Mouse (Mus musculus) limb, embryonic 13.5 days (tissue): Measurements from ENCODE around the gene Nlrp6. TPM values are rescaled to one million over a fixed set of nuclear protein-coding genes. Genes with fewer than 3 reads are reported as not detected.

Experiments used
- ATAC-seq: fragments of 200-750 bp; cut with Nextera tagmentation; 2 replicates; pipeline ENCODE4 v1.8.0; 2017; ENCODE audit warnings: low read depth, moderate number of reproducible peaks, moderate TSS enrichment; ENCODE audit not compliant: low FRiP score
- H3K27ac ChIP-seq: fragments of 300-500 bp; sonication (generic); 2 replicates; pipeline ENCODE4 v1.5.1; 2015; ENCODE audit warnings: inconsistent platforms, mild to moderate bottlenecking, moderate library complexity
- H3K27me3 ChIP-seq: fragments of 300-500 bp; sonication (generic); 2 replicates; pipeline ENCODE4 v1.6.1; 2015; ENCODE audit warnings: mild to moderate bottlenecking, inconsistent platforms
- H3K36me3 ChIP-seq: fragments of 300-500 bp; sonication (generic); 2 replicates; pipeline ENCODE4 v1.6.1; 2015; ENCODE audit warnings: inconsistent platforms, mild to moderate bottlenecking, moderate library complexity
- H3K4me1 ChIP-seq: fragments of 300-500 bp; sonication (generic); 2 replicates; pipeline ENCODE4 v1.6.1; 2015; ENCODE audit warnings: inconsistent platforms
- H3K4me2 ChIP-seq: fragments of 300-500 bp; sonication (generic); replicated peaks from 2 replicates; pipeline ENCODE4 v1.6.1; 2015; ENCODE audit warnings: inconsistent platforms, mild to moderate bottlenecking, moderate library complexity
- H3K4me3 ChIP-seq: fragments of 300-500 bp; sonication (generic); 2 replicates; pipeline ENCODE4 v1.5.1; 2015; ENCODE audit warnings: moderate library complexity, mild to moderate bottlenecking, inconsistent platforms
- H3K9ac ChIP-seq: fragments of 300-500 bp; sonication (generic); 2 replicates; pipeline ENCODE4 v1.6.1; 2015; ENCODE audit warnings: mild to moderate bottlenecking, inconsistent platforms
- H3K9me3 ChIP-seq: fragments of 300-500 bp; sonication (generic); 2 replicates; pipeline ENCODE4 v1.6.1; 2016; ENCODE audit warnings: inconsistent platforms
- WGBS: fragments of 180-500 bp; shearing (Covaris S2); methylation state at CpG from one replicate; pipeline ENCODE4 v1.1.7; 2015; 5-methylcytosine and 5-hydroxymethylcytosine counted together
- polyA plus RNA-seq: library from polyadenylated mRNA; unstranded; fragments of >200 nt; fragmentation: Nextera tagmentation; extraction: Ambion mirVana; gene quantifications from 2 replicates; pipeline ENCODE4 v1.2.1, GENCODE M21; 2015

The Nlrp6 gene
- polyA plus RNA-seq, 1 experiment from 2014 or later = 0.06 TPM

DNA sequence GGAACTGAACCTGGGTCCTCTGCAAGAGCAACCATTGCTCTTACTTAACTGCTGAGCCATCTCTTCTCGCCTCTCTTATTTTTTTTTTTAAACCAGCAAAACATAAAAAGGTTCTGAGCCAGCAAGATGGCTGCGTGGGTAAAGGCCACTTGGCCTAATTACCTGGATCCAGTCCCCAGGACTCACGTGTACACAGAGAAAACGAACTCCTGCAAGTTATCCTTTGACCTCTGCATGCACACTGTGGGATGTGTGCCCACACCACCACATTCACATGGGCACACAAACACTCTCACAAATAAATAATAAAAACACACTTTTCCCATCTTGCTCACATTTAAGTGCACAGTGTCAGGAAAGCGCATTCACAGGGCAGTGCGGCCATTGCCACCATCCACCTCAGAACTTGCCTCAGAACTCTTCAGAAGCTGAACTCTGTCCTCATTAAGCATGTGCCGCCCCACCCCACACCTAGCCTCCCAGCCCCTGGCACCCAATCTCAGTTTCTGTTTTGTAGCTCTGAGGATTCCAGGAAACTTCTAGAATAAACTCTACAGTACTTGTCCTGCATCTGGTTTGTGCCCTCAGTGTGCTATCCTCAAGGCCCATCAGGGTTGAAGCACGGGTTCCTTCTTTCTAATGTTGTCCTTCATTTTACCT lies 6.5 kb upstream of the Nlrp6 start:
- Histone ChIP-seq H3K27ac (no peak overlapping the region), H3K4me3 (no peak overlapping the region), H3K27me3 (peaks cover 9% of the 10 kb centered on the region), H3K4me1 (no peaks in the 10 kb centered on the region), H3K4me2 (no peak overlapping the region), H3K9ac (no peak overlapping the region), H3K36me3 (no peaks in the 10 kb centered on the region), H3K9me3 (no peaks in the 10 kb centered on the region)
- ATAC-seq = no peak
- 81% methylated on average over 8 of the region's 8 CpGs for WGBS

DNA sequence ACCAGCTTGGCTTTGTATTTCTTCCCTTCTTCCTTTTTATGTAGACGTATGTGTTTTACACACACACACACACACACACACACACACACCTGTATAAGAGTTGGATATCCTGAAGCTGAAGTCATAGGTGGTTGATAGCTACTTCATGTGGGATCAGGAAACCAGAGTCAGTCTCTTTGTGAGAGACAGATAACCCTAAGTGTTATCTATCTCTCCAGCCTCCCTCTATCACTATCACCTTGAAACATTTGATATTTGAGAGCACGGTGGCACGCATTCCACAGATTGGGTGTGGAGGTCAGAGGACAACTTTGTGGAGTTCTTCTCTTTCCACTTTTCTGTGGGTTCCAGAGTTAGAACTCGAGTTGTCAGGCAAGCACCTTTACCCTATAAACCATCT lies 791 bp upstream of the Nlrp6 start:
- Histone ChIP-seq H3K27ac (no peak overlapping the region), H3K4me1 (peaks cover 13% of the 10 kb centered on the region), H3K4me3 (no peak overlapping the region), H3K27me3 (peaks cover 66% of the 10 kb centered on the region), H3K36me3 (no peaks in the 10 kb centered on the region), H3K9ac (no peak overlapping the region), H3K9me3 (no peaks in the 10 kb centered on the region), H3K4me2 (no peak overlapping the region)
- WGBS = 78% methylated on average over 4 of the region's 4 CpGs
- ATAC-seq = no peak

DNA sequence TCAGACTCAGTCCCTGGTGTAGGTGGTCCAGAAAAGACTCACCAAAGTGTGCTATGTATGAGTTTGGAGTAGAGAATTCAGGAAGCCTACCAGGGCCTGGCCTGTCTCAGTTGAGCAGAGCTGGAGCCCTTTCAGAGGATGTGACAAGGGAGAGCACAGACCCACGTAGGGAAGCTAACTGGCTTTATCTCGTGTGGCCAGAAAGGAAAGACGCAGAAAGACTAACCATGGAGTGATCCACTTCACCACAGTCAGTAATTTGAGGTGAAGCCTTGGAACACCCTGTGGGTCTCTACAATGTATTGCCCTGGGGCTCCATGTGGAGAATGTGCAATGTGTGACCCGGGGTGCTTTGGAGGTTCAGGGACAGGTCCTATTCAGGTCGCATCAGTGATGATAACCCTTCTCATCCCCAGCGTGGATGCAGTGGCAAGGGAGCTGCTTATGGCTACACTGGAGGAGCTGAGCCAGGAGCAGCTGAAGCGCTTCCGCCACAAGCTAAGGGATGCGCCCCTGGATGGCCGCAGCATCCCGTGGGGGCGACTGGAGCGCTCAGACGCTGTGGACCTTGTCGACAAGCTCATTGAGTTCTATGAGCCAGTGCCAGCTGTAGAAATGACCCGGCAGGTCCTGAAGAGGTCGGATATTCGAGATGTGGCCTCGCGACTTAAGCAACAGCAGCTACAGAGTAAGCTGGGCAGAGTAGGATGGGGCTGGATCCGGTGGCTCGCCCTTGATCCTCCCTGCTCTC lies 698 bp downstream of the Nlrp6 start:
- no peak overlapping the region for H3K4me2 ChIP-seq
- H3K4me1 ChIP-seq = peaks cover 13% of the 10 kb centered on the region
- H3K4me3 ChIP-seq = peak overlapping the region; percentile 40; the same call in 1 of the 2 replicates
- H3K9ac ChIP-seq = no peak overlapping the region
- H3K36me3 ChIP-seq = no peaks in the 10 kb centered on the region
- H3K27ac ChIP-seq = no peak overlapping the region
- no peak for ATAC-seq
- H3K9me3 ChIP-seq = no peaks in the 10 kb centered on the region
- 26% methylated on average over 22 of the region's 22 CpGs for WGBS
- peaks cover 72% of the 10 kb centered on the region for H3K27me3 ChIP-seq

DNA sequence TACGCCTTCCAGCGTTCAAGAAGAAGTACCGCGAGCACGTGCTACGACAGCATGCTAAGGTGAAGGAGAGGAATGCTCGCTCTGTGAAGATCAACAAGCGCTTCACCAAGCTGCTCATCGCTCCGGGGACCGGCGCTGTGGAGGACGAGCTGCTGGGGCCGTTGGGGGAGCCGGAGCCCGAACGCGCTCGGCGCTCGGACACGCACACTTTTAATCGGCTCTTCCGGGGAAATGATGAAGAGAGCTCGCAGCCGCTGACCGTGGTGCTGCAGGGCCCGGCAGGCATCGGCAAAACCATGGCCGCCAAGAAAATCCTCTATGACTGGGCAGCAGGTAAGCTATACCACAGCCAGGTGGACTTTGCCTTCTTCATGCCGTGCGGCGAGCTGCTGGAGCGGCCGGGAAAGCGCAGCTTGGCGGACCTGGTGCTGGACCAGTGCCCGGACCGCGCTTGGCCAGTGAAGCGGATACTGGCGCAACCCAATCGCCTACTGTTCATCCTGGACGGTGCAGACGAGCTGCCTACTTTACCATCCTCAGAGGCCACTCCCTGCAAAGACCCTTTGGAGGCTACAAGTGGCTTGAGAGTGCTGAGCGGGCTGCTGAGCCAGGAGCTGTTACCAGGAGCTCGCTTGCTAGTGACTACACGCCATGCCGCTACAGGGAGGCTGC lies 1.8 kb downstream of the Nlrp6 start:
- H3K36me3 ChIP-seq = no peaks in the 10 kb centered on the region
- peak overlapping the region; percentile 40 for H3K4me3 ChIP-seq
- WGBS = under 1% methylated on average over 49 of the region's 49 CpGs
- no peaks in the 10 kb centered on the region for H3K9me3 ChIP-seq
- H3K27ac ChIP-seq = no peak overlapping the region
- peak overlapping the region; percentile 67 for H3K4me2 ChIP-seq
- H3K27me3 ChIP-seq = peaks cover 72% of the 10 kb centered on the region
- no peak overlapping the region for H3K9ac ChIP-seq
- ATAC-seq = no peak
- peaks cover 13% of the 10 kb centered on the region for H3K4me1 ChIP-seq

DNA sequence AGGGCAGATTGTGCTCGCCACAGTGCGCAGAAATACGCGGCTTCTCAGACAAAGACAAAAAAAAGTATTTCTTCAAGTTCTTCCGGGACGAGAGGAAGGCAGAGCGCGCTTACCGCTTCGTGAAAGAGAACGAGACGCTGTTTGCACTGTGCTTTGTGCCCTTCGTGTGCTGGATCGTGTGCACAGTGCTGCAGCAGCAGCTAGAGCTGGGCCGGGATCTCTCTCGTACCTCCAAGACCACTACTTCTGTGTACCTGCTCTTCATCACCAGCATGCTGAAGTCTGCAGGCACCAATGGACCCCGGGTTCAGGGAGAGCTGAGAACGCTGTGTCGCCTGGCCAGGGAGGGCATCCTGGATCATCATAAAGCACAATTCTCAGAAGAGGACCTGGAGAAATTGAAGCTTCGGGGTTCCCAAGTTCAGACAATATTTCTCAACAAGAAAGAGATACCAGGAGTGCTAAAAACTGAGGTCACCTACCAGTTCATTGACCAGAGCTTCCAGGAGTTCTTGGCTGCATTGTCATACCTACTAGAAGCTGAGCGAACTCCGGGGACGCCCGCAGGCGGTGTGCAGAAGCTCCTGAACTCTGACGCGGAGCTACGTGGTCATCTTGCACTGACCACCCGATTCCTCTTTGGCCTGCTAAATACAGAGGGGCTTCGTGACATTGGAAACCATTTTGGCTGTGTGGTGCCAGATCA lies 2.5 kb downstream of the Nlrp6 start:
- ATAC-seq = no peak
- Histone ChIP-seq H3K4me2 (peak overlapping the region; percentile 67), H3K4me1 (peaks cover 13% of the 10 kb centered on the region), H3K4me3 (peak overlapping the region; percentile 40), H3K27ac (no peak overlapping the region), H3K9me3 (no peaks in the 10 kb centered on the region), H3K36me3 (no peaks in the 10 kb centered on the region), H3K9ac (no peak overlapping the region), H3K27me3 (peaks cover 69% of the 10 kb centered on the region)
- WGBS = 23% methylated on average over 30 of the region's 30 CpGs

DNA sequence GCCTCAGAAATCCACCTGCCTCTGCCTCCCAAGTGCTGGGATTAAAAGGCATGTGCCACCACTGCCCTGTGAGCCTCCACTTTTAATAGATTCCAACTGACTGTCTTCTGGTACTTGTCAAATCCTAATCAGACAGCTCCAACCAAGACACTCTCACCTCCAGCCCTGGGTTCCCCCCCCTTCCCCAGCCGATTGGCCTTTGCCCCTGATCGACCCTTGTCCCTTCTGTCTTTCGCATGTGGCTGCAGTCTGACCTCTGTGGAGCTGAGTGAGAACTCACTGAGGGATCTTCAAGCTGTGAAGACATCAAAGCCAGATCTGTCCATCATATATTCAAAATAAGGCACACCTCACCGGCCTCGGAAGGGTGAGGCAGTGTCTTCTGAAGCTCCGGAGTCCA lies 6.5 kb downstream of the Nlrp6 start:
- no peak overlapping the region for H3K9ac ChIP-seq
- 83% methylated on average over 6 of the region's 6 CpGs for WGBS
- no peak overlapping the region for H3K4me3 ChIP-seq
- peaks cover 8% of the 10 kb centered on the region for H3K4me1 ChIP-seq
- no peaks in the 10 kb centered on the region for H3K36me3 ChIP-seq
- no peak for ATAC-seq
- H3K27me3 ChIP-seq = peaks cover 33% of the 10 kb centered on the region
- 0 out of 2 replicates have a peak, but pooled peaks cover 4% of the 10 kb centered on the region for H3K9me3 ChIP-seq
- no peak overlapping the region for H3K27ac ChIP-seq
- H3K4me2 ChIP-seq = no peak overlapping the region

DNA sequence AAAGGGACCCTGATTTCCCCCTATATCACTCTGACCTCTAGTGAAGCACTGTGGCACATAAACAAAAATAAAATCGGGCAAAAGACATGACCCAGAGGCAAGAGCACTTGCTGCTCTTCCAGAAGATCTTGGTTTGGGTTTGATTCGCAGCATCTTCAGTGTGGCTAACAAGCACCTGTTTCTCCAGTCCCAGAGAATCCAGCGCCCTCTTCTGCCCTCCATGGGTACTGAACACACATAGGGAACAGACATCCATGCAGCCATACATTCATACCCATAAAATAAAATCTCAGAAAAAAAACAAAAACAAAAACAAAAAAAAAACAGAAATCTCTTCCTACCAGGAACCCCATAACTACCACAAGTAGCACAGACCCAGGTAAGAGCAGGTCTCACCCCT lies 17.7 kb downstream of the Nlrp6 start:
- Histone ChIP-seq H3K4me2 (no peak overlapping the region), H3K36me3 (peaks cover 3% of the 10 kb centered on the region), H3K27me3 (peaks cover 9% of the 10 kb centered on the region; the same call in 1 of the 2 replicates), H3K27ac (no peak overlapping the region), H3K9me3 (no peaks in the 10 kb centered on the region), H3K9ac (no peak overlapping the region), H3K4me1 (peaks cover 42% of the 10 kb centered on the region), H3K4me3 (no peak overlapping the region)
- 48% methylated on average over 3 of the region's 3 CpGs for WGBS
- no peak for ATAC-seq

DNA sequence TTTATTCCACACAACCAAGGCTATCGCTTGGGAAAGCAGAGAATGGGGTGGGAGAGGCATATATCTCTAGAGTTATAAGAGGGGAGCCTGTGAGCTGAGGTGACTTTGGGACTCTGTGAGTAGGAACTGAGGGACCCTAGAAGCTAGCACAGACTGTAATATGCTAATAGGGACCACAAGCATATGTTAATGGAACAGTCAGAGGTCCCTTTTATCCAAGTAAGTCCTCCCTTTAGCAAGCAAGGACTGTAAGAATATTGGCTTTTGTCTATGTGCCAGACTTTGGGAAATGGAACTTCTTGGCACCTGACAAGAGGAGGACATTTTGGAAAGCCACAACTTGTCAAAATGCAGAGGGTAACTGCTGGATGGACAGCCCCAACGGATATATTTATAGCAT lies 18.2 kb downstream of the Nlrp6 start:
- Histone ChIP-seq H3K27ac (no peak overlapping the region), H3K4me1 (peaks cover 42% of the 10 kb centered on the region), H3K4me2 (peak overlapping the region; percentile 51; the same call in 1 of the 2 replicates), H3K27me3 (peaks cover 9% of the 10 kb centered on the region; the same call in 1 of the 2 replicates), H3K4me3 (no peak overlapping the region), H3K36me3 (peaks cover 7% of the 10 kb centered on the region), H3K9ac (no peak overlapping the region), H3K9me3 (no peaks in the 10 kb centered on the region)
- no peak for ATAC-seq
- WGBS = 19% methylated on average over 2 of the region's 2 CpGs

DNA sequence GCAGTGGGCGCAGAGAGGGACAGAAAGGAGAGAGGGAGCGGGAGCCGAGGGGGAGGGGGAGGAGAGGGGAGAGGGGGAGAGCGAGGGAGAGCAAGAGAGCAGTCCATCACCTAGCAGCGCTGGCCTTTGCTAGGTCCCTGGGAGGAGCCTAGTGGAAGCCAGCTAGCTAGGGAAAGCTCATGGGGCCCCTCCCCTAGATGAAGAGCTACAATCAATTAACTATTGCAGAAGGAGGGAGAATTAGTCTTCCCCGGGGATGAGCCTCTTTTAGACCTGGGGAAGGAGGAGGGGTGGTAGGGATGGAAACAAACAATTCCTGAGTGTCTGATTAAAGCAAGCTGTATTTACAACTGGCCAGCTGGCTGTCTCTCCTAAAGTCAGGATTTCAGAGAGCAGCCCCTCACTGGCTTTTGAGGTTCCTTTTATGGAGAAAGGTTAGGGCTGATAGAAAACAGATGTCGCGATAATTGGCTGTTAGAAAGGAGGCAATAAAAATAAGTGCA lies 19.0 kb downstream of the Nlrp6 start:
- no peak overlapping the region for H3K4me3 ChIP-seq
- H3K27ac ChIP-seq = peak overlapping the region; percentile 71; the same call in 1 of the 2 replicates
- peaks cover 42% of the 10 kb centered on the region for H3K4me1 ChIP-seq
- peak overlapping the region; percentile 51 for H3K4me2 ChIP-seq
- H3K9ac ChIP-seq = peak overlapping the region; percentile 52
- peak; percentile 22; the same call in 1 of the 2 replicates for ATAC-seq
- 2% methylated on average over 8 of the region's 8 CpGs for WGBS
- peaks cover 9% of the 10 kb centered on the region; the same call in 1 of the 2 replicates for H3K27me3 ChIP-seq
- peaks cover 15% of the 10 kb centered on the region for H3K36me3 ChIP-seq
- H3K9me3 ChIP-seq = no peaks in the 10 kb centered on the region

DNA sequence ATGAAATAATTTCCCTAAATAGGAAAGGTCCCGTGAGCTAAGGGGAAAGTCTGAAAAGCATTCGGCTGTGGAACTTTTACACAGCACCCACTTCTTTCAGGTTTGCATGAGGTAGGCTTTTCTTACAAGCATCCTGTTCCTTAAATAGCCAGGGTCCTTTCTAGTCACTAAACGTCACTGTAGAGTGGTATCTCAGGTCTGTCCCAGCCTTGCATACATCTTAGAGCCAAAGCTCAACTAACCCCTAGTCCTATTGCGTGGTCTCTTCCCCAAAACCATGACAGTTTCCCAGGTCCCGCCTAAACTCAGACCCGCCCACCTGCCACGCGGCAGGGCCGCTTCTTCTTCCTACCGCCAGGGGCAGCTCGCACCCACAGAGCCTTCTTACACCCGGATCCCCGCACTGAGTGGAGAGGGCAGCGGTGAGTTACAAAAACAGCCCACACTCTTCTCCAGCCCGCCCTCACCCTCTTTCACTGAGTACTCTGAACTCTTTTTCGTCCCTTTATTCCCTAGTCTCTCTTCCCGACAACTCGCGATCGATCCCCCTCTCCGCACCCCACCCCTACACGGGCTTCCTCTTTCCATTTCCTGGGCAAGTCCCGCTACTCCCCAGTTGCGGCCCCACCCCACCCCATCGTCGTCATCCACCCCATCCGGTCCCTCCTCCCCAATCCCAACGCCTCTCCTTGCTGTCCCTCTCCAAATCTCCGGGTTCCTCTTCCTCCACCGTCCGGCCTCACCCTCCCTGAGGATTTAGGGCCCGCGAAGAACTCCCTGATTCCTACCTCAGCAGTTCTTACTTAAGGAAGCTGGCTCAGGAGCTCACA lies 20.7 kb downstream of the Nlrp6 start, which contains the start of gene Pgghg:
Gene Pgghg, plus strand, starts transcription at position 170 of the 830 bp plus-strand sequence.
- 3% methylated on average over 33 of the region's 33 CpGs for WGBS
- Histone ChIP-seq H3K36me3 (peaks cover 32% of the 10 kb centered on the region), H3K4me1 (peaks cover 42% of the 10 kb centered on the region), H3K4me3 (peak within 1 kb of the TSS; percentile 61), H3K27ac (peak within 1 kb of the TSS; percentile 86), H3K9ac (peak within 1 kb of the TSS; percentile 78), H3K9me3 (no peaks in the 10 kb centered on the region), H3K4me2 (peak within 1 kb of the TSS; percentile 80), H3K27me3 (peaks cover under 1% of the 10 kb centered on the region; the same call in 1 of the 2 replicates)
- peak; percentile 90 for ATAC-seq

DNA sequence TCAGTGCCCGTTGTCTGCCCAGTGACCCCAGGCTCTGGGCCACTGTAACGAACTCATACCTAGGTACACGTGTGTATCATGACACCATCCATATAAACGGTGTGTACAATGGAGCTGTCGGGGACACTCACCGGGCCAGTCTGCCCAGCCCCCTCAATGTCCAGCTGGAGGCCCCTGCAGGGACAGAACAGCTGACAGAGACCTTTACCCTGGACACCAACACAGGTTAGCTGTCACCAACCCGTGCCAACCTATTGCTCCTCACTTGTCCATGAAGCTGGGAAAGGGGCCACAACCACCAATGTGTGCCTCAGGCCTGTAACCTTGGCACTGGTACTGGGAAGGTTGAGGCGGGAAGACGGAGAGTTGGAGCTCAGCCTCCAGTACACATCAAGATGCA lies 21.6 kb downstream of the Nlrp6 start:
- H3K4me1 ChIP-seq = peaks cover 42% of the 10 kb centered on the region
- H3K27ac ChIP-seq = peak overlapping the region; percentile 86
- H3K4me3 ChIP-seq = peak overlapping the region; percentile 61
- no peak for ATAC-seq
- no peaks in the 10 kb centered on the region for H3K27me3 ChIP-seq
- H3K4me2 ChIP-seq = peak overlapping the region; percentile 80
- 49% methylated on average over 9 of the region's 9 CpGs for WGBS
- peak overlapping the region; percentile 78 for H3K9ac ChIP-seq
- peaks cover 41% of the 10 kb centered on the region for H3K36me3 ChIP-seq
- H3K9me3 ChIP-seq = no peaks in the 10 kb centered on the region
